Mouse (Mus musculus) testis, postnatal 10 days (tissue): ENCODE measurements around the gene Apopt1.

Source experiments
- DNase-seq: peaks from one replicate; pipeline ENCODE4 v3.0.0; 2021; ENCODE audit warnings: low spot score

Gene Apopt1

DNA sequence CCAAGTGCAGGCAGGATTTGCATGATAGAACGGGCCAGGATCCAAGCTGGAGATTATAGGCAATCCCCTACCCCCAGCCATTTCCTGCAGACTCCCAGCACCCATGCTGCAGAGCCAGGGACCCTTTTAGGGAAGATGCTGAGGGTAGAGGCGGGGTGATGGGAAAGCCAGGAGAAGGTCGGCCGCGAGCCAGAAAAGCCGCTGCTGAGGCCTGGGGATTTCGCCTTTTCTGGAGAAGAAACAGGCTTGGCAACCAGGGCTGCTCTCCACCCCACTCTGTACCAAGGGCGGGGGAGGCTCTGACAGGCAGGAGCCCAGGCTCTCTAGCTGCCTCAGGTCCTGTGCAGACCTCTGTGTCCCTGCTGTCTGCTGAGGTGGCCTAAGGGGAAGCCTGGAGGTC lies 31.8 kb upstream of the Apopt1 start:
- DNase-seq: no peak

DNA sequence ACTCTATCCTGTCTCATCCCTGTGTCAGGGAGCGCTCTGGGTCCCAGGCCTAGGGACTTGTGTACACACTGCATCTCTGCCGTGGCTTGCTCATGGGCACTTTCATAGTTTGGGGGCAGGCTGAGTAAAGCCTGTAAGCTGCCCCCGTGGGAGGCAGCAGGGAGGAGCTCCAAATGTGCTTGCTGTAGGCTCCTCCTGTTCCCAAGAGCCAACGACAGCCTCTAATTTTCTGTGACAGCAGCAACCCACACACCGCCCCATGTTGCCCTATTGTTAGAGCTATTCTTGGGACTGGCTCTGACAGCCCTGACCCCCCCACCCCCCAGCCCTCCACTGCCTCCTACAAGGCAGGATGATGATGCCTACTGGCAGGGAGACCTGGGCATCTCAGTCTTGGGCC lies 31.1 kb upstream of the Apopt1 start:
- no peak for DNase-seq

DNA sequence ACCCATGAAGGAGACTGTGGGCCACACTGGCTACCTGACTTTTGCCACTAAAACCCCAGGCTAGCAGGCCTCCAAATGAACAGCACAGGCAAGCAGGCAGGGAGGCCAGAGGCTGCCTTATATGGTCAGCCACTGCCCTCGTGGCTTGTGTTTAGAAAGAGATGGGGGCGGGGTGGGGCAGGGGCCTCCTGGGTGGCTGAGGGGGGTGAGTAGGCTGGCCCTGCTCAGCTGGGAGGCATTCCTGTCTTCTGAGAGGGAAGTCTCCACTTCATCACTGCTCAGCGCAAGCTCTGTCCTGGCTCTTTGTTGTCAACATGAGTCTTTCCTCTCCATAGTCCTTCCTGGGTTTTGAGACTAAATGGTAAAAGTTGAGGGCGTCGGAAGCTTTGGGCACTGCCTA lies 30.3 kb upstream of the Apopt1 start:
- DNase-seq: no peak

DNA sequence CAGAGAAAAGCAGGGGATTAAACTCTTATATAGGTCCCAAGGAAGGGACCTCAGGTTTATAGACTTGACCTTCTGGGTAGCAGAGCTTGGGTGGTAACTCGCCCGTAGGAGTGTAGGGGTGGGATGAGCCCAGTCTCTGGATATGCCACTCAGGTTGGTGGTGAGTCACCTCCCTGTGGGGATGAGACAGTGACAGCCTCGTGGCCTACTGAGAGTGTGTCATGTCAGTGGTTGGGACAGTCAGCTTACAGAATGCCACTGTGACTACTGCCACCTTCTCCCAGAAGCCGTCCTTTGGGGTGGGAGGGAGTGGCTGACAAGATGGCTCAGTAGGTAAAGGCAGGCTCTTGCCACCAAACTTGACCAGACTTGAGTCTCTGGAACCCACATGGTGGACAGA lies 26.7 kb upstream of the Apopt1 start:
- no peak for DNase-seq

DNA sequence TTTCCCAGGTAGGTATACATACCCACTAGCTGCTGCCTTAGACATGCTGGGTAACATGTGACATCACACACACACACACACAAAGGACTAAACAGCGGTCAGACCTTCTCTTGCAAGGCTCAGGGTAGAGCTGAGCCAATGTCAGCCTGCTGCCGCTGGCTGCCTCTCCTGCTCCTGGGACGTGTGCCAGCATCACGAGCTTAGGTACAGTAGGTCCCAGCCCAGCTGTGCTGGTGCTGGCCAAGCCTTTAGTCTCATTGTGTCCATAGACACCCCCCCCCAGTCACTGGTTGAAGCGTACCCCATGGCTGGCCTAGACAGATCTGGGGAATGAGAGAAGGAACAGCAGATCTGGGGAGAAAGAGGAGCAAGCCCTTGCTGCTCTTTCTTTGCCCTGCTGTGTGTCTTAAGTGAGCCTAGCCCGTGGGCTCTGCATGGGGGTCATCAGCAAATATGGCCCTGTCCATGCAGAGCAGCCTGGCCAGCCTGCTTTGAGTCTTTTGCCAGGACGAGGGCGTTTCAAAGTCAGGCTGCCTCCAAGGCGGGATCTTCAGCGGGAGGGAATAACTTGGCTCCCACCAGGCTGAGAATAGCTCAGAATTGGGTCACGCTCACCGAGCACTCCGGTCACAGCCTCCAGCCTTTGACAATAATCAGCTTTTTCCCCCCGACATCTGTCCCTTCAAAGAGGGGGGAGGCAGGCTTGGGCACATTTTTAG lies 25.6 kb upstream of the Apopt1 start:
- DNase-seq: peak; percentile 87

DNA sequence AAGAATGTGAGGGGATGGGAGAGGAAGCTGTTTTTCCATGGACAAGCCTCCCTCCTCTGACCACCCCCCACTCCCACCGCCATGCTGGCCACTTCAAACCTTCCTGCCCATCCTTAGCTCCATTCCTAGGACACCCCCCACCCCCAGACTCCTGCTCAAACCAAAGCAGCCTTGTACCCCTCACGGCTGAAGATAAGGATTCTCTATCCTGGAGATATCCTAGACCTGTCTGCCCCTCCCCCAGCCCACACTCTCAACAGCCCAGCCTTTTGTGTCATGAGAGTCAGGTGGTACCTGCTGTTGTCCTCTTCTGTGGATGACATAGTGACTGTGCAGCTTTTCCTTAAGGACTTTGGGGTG lies 25.0 kb upstream of the Apopt1 start:
- no peak for DNase-seq

DNA sequence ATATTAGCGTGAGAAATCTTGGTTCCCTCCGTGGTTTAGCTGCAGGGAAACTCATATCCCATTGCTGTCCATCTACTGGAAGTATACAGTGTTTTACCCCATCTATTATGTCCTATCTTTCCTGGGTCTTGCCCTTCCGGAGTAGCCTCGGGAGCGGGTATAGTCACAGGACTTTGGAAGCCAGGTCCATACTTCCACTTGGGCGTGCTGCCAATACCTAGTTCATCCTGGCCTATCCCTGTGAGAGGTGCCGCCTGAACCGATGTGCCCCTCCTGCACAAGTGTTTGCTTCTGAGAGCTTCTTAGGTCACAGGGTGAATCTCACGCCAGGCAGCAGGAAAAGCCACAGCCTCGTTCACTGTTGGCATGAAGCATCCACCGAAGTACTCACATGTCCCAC lies 23.6 kb upstream of the Apopt1 start:
- DNase-seq: no peak

DNA sequence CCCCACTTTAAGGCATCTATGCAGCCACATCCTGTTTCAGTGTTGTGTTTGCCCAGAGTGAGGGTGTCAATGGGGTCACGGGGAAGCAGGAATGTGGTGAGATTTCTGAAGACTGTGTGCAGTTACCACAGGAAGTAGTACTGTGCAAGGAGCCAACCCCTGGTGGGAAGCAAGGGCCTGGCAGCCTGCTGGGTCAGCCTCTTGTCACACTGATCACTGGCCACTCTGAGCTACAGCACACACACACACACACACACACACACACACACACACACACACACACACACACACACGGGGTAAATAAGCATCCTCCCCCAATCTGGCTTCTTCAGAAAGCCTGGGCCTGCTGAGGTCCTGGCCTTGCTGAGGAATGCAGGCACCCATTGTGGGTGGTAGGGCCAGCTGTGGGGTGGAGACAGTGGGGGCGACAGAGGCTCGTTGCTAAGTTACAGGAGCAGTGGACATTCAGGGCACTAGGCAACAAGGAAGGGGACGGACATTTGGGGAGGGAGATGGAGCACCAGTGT lies 21.7 kb upstream of the Apopt1 start:
- DNase-seq: no peak

DNA sequence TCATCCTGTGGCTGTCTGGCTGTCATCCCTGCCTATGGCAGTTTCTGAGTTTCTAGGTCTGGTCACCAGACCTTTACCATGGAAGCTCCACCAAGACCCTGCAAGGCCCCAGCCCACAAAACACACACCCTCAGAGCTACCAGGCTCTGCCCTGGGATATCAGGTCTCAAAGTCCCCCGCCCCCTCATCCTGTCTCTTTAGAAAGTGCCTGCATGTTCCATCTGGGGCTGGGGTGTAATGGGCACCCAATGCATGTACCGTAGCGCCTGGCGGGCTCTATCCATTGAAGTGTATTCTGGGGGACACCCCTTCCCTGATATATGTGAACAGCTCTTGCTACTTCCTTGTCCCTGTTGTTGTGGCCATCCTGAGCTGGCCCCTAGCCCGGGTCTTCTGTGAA lies 20.2 kb upstream of the Apopt1 start:
- no peak for DNase-seq

DNA sequence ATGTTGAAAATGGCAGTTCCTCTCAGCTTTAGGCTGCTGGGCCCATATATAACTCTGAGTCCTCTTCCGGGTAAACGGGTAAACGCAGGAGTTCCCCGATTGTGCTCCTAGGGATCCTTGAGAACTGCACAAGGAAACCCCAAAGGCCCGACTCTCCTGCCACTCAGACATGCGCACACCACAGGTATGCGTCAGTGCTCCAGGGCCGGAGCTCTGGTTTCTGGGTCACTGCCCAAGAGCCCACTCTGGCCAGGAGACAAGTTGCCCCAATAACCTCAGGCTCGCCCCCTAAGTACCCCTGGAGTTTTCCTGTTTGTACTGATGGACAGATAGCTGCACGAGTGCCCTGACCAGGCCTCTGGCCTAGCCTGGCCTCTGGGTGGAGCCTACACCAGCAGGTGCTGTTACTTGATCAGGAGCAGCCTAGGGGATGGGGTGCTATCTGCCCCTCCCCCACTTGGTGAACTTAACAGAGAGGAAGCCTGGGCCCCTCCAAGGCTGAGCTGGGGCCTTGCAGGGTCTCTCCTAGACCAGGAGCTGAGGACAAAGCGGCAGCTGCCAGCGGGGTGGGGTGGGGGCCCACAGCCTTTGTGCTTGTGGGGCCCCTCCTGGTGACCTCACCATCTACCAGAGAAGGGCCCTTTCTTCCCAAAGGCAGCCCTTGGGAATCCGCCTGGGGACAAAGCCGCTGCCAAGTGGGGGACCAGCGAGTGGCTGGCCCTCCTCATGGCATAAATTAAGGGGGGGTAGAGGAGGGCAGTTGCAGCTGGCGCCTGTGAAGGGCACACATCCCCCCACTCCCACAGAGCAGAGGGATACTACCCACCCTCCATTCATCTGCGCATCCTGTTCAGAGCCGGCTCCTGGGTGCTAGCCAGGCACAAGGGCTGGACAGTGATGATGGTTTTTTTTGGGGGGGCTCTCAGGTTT lies 19.5 kb upstream of the Apopt1 start:
- DNase-seq: no peak

DNA sequence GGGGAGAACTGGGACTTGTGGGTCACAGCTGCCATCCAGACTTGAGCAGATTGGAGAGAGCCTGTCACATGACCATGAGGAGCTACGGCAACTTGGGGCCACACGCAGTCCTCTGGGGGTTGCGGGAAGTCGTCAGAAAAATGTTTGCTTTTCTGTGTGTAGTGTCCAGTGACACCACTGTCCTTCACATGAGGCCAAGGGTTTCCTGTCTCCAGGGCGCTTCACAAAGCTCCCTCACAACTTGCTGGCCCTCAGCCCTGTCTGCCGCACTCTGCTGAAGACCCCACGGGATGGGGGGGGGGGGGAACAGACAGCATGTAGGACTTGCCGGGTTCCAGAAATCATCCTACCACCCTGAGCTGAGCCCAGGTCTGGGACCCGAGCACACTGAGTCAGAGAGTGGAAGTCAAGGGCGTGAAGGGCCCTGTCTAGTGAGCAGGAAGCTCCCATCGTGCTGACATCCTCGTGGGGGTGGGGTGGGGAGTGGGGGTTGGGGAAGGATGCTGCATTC lies 18.7 kb upstream of the Apopt1 start:
- DNase-seq: no peak

DNA sequence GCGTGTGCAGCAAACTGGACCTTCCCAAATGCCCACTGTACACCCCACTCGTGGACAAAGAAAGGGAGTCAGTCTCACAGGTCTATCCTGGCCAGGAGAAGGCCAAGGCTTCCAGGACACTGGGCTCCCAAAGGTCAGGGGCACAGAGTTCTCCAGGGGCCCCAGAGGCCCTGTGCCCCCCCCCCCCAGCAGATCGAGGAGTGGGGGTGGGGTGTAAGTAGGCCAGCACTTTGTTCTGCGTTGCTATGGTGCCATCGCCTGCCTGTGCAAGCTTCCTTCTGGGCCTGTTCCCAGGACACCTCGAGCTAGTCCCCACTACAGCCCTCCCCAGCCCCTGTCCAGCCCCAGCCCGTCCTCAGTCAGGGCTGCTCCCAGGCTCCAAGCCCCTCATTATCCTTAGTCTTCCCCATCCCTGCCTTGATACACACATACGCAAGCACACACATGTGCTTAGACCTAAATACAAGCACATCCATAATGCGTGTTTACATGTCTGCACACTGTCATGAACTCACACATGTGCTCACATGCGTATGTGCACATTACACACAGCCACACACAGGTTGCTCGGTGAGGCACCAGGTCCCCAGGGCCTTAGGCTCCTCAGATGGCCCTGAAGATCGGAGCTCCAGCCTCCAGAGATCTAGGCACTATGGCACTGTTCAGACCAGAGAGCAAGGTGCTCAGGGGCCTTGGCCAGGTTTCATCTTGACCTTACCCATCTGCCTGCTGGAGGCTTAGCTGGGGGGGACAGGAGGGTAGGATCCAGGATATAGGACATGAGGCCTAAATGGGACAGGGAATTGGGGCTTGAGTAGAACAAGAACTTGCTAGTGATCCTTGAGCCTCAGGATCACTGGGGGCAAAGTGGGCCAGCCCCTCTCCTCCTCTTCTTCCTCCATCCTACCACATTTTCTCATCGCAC lies 17.9 kb upstream of the Apopt1 start:
- no peak for DNase-seq

DNA sequence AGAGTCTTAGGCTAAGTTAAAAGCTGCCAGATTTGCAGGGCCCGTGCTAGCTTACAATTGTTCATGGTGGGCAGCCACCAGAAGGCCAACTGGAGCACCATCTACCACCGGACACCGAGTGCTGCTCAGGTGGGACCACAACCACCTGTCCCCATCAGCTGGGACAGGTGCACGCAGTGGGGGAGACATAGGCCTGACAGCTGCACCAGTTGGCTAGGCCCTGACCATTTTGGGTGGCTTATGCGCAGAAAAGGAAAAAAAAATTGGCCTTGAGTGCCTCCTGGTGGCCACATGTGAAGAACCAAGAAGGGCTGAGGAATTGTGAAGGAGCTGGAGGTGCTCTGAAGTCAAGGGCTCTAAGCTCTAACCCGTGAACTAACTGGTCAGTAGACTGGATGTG lies 16.8 kb upstream of the Apopt1 start:
- DNase-seq: peak; percentile 79

DNA sequence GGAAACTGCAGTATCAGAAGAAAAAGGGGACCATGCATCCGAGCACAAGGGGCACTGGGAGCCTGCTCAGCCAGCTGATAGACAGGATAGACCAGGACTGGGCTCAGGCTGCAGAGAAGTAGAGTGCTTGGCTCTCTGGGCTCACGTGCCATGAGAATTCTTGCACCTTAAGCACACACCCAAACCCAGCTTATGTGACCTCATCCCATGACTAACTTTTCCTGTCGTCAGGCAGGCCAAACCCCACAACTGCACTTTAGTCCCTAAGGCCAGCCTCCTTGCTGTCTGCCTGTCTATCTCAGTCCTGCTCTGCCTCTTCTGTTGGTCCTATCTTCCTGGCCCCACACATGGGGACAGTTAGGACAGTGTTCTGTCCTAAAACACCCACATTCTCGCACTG lies 15.4 kb upstream of the Apopt1 start:
- DNase-seq: no peak

DNA sequence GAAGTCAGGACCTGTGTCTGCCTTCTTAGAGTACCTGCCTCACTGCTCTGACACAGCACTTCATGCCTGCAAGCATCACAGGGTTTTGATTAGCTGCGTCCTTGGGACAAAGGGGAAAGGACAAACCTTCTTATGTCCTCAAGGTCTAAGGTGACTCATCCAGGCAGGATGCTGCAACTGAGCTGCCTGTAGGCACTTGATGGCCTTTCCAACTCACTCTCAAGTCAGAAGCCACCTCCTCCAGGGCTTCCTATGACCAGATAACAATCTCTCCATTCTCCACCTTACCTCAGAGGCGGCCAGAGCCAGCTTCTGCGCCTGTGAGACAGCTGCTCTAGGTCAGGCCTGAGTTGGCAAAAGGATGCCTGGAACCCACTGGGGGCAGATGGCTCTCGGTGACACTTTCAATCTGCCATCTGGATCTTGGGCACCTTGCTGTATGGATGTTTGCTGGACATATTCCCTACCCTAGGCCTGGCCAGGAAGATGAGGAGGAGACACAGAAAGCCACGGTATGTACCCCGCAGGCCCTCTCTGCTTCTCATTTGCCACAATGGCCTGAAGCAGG lies 14.6 kb upstream of the Apopt1 start:
- DNase-seq: no peak

DNA sequence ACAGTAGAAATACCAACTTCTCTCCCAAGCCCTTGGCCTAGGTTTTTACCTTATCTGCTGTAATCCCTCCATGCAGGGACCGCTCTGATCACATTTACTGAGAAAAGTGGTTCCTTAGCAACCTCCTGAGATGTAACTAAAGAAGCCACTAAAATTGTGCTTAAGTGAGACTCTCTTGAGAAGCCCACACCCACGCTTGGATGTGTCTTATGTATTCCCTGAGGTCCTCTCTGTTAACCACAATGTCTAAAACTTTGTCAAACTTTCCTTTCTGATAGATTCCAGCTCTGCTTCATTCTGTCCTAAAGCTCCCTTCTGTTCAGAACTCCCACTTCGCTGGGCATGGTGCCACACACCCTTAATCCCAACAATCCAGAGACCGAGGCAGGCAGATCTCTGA lies 13.5 kb upstream of the Apopt1 start:
- no peak for DNase-seq

DNA sequence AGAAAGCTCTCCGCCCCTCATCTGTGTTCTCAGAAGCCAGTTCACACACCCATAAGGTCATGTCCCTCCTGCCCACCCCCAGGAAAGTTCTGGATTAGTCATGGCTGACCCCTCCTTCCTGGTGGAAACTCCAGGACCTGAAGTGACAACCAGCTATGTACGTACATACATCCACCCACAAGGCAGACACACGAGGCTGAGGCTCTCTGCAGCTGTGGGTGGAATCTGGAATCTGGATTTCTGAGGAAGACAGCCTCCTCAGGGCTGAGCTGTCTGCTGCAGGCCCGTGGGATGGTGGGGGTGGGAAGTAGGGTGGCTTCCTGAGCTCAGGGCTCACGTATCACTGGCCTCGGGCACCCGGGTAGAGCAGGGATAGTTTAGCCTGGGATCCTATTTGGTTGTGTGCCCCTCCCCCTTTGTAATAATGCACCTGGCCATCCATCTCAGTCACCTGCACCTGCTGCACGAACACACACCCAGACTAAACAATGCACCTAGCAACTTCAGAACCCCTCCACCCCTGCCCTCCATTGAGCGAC lies 12.1 kb upstream of the Apopt1 start:
- DNase-seq: no peak

DNA sequence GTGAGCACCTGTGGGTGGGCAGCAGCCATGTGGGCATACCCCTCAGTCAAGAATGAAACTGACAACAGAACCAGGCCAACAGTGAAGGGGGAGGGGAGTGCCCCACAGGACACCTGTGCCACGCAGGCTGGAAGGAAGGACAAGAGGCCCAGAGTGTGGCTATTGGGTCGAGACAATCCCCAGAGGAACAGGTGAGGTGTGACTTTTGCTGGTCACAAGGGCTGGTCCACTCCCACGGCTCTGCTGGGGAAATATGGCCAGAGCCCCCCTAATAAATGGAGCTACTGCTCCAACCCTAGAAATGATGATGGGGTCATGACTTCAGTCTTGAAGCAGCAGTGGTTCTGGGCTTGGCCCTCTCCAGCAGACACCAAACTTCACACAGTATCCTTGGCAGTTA lies 9.8 kb upstream of the Apopt1 start:
- DNase-seq: no peak

DNA sequence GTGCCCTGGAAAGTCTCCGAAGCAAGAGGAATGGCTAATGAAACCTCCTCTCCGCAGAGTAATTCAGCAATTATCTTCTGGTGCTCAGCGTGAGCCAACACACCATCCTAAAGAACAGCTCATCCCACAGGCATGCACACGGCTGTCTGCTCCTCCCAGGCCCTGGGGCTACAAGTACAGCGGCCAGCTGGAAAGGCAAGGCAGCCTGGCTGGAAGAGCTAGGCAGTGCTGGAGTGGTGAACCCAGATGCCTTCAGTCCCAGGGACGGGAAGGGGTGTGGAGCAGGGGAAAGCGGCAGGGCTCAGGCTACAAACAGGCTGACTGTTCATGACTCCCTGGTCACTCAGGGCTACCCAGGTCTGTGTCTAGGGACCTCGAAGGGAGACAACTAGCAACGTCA lies 8.5 kb upstream of the Apopt1 start:
- DNase-seq: peak; percentile 64

DNA sequence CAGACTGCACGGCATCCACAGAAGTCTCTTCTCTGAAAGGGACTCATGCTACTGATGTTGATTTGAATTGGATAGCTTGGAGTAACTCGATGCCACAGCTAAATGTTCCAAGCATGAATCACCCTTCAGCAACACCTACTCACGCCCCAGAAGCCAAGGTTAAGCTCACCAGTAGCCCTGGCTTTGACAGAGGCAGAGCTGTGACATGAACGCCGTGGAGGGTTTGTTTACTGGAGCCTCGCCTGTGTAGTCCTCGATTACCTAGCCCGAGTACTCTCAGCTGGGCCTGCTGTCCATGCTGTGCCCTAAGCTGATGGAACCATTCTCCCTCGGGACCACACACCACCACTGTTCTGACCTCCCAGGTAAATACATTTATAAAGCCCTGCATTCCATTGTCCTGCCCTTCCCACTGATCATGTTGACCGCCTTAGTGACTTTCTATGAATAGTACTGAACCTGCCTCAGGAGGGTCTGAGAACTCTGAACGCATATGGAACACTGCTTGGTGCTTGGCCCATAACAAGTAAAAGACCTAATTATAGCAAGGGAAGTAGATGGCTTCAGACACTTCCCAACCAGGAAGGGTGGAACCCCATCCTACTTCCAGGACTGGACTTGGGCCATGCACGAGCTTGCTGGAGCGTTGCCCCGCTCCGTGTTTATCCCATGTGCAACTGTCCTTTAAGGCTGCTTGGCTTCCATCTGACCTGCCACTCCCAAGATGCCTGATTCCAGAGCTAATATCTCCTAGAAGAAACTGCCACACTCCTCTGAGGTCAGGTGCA lies 7.7 kb upstream of the Apopt1 start:
- no peak for DNase-seq

DNA sequence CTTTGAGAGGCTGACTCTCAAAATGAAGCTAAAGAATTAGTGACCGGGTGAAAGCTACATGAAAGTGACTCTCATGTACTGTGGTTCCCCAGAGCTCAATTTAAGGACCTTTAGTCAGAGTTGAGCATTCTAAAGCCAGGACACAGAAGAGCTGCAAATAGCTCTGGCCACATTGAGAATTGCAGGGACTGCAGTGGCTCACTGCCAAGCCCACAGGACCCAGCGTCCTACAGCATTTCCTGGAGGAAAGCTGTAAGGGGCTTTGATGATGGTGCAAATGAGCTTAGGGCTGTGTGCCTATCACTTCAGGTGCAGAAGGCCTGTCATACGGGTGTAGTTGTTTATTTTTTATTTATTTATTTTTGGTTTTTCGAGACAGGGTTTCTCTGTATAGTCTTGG lies 4.9 kb upstream of the Apopt1 start:
- no peak for DNase-seq
